In genomic region chr8:120374070-120374469, GRCm38 (mm10) we compare ENCODE assay signal across 9 mouse cellular contexts.
DNase-seq lines count a peak whose midpoint lies in the region; ATAC-seq and TF ChIP-seq lines count a peak whose summit lies in the region.
"Had no signal": no experiment of that assay in that cellular context is flagged by ENCODE, and none has a peak within 500 bp of the region (broad histone marks: within the 10 kb centered on the region; RNA-seq: fewer than 3 reads in every experiment).

No protein-coding gene starts in this region.

- no peaks in the 10 kb centered on the region for H3K9me3 ChIP-seq in embryonic facial prominence, embryonic 12.5 days
- no peaks in the 10 kb centered on the region for H3K9me3 ChIP-seq in hindbrain, postnatal 0 days (ENCODE audit: low read length)
- no peaks in the 10 kb centered on the region for H3K9me3 ChIP-seq in neural tube, embryonic 12.5 days
- H3K9me3 ChIP-seq: embryonic facial prominence, embryonic 13.5 days had no signal

- H3K4me3 ChIP-seq in embryonic facial prominence, embryonic 12.5 days, result no peak overlapping the region
- H3K4me3 ChIP-seq in hindbrain, postnatal 0 days (ENCODE audit: low read length), result no peak overlapping the region
- H3K4me3 ChIP-seq in neural tube, embryonic 12.5 days, result no peak overlapping the region
- H3K4me3 ChIP-seq: embryonic facial prominence, embryonic 13.5 days had no signal

- DNase-seq in kidney, adult 18-20 months, result peak; percentile 26
- no peak for DNase-seq in kidney, postnatal 10 days
- no peak for DNase-seq in hindbrain, postnatal 0 days (ENCODE audit: low spot score)
- no peak for DNase-seq in thymus, postnatal 10 days (ENCODE audit: low spot score in 2 of 2)
- DNase-seq in testis, postnatal 14 days (ENCODE audit: low spot score), result no peak
- DNase-seq in yolk sac, embryonic 10.5 days (ENCODE audit: low spot score), result no peak

- TF ChIP-seq CTCF in hindbrain, postnatal 0 days (IDR thresholded peaks at IDR 0.05; ENCODE audit: low read depth), result no peak

- H3K27ac ChIP-seq in embryonic facial prominence, embryonic 12.5 days, result peak overlapping the region; percentile 36; the same call in 1 of the 2 replicates
- H3K27ac ChIP-seq in hindbrain, postnatal 0 days, result 0 out of 2 replicates have a peak overlapping the region, but pooled peaks have one; percentile 32
- H3K27ac ChIP-seq in neural tube, embryonic 12.5 days, result peak overlapping the region; percentile 94
- H3K27ac ChIP-seq: embryonic facial prominence, embryonic 13.5 days had no signal

- H3K27me3 ChIP-seq in embryonic facial prominence, embryonic 12.5 days, result no peaks in the 10 kb centered on the region
- H3K27me3 ChIP-seq in hindbrain, postnatal 0 days (ENCODE audit: insufficient read depth, low read length), result no peaks in the 10 kb centered on the region
- no peaks in the 10 kb centered on the region for H3K27me3 ChIP-seq in neural tube, embryonic 12.5 days (replicated peaks)
- H3K27me3 ChIP-seq: embryonic facial prominence, embryonic 13.5 days had no signal

- no peak overlapping the region for H3K9ac ChIP-seq in embryonic facial prominence, embryonic 12.5 days
- 0 out of 2 replicates have a peak overlapping the region, but pooled peaks have one; percentile 2 for H3K9ac ChIP-seq in hindbrain, postnatal 0 days (replicated peaks; ENCODE audit: low read length)
- H3K9ac ChIP-seq in neural tube, embryonic 12.5 days, result no peak overlapping the region
- H3K9ac ChIP-seq: embryonic facial prominence, embryonic 13.5 days had no signal

- H3K4me1 ChIP-seq in embryonic facial prominence, embryonic 12.5 days, result peaks cover 50% of the 10 kb centered on the region
- H3K4me1 ChIP-seq in hindbrain, postnatal 0 days (ENCODE audit: insufficient read depth, low read length), result peaks cover 31% of the 10 kb centered on the region
- H3K4me1 ChIP-seq in neural tube, embryonic 12.5 days, result peaks cover 96% of the 10 kb centered on the region

- H3K36me3 ChIP-seq in embryonic facial prominence, embryonic 12.5 days, result no peaks in the 10 kb centered on the region
- no peaks in the 10 kb centered on the region for H3K36me3 ChIP-seq in hindbrain, postnatal 0 days (ENCODE audit: insufficient read depth, low read length)
- no peaks in the 10 kb centered on the region for H3K36me3 ChIP-seq in neural tube, embryonic 12.5 days
- H3K36me3 ChIP-seq: embryonic facial prominence, embryonic 13.5 days had no signal

- WGBS in embryonic facial prominence, embryonic 12.5 days, result 67% methylated on average over 1 of the region's 1 CpGs
- WGBS in hindbrain, postnatal 0 days, result 63% methylated on average over 1 of the region's 1 CpGs
- 19% methylated on average over 1 of the region's 1 CpGs for WGBS in neural tube, embryonic 12.5 days

- H3K4me2 ChIP-seq in embryonic facial prominence, embryonic 12.5 days (replicated peaks), result no peak overlapping the region
- no peak overlapping the region for H3K4me2 ChIP-seq in hindbrain, postnatal 0 days (ENCODE audit: low read depth, low read length)
- H3K4me2 ChIP-seq in neural tube, embryonic 12.5 days (replicated peaks), result peak overlapping the region; percentile 8
- H3K4me2 ChIP-seq: embryonic facial prominence, embryonic 13.5 days had no signal

- ATAC-seq in embryonic facial prominence, embryonic 12.5 days (ENCODE audit: insufficient number of reproducible peaks, insufficient read depth, low FRiP score, low TSS enrichment), result no peak
- ATAC-seq in hindbrain, postnatal 0 days, result no peak
- 0 out of 2 replicates have a peak, but pooled peaks have one; percentile 1 for ATAC-seq in neural tube, embryonic 12.5 days (ENCODE audit: low FRiP score, low read depth)

Comparison
In these comparisons a context has a peak if more than half of its experiments do, and no peak if none do; other contexts are left out.
1. H3K27ac ChIP-seq: peak in every context shown above with its lines; median percentile 94 in neural tube, embryonic 12.5 days; 36 in embryonic facial prominence, embryonic 12.5 days; 32 in hindbrain, postnatal 0 days.